Mouse (Mus musculus) embryonic facial prominence, embryonic 11.5 days (tissue): ENCODE results near the gene Rnf43. TPM values are rescaled to one million over a fixed set of nuclear protein-coding genes. Genes with fewer than 3 reads are reported as not detected.

Source experiments
- ATAC-seq: fragments of 200-750 bp; cut with Nextera tagmentation; replicated peaks from 2 replicates; pipeline ENCODE4 v1.8.0; 2017; ENCODE audit warnings: low read depth; ENCODE audit not compliant: insufficient number of reproducible peaks, low FRiP score, low TSS enrichment
- DNase-seq: peaks from one replicate; pipeline ENCODE4 v3.0.0-alpha.2; 2015; ENCODE audit warnings: low spot score
- H3K27ac ChIP-seq: fragments of 300-500 bp; sonication (generic); replicated peaks from 2 replicates; pipeline ENCODE4 v1.5.1; 2014; ENCODE audit warnings: mild to moderate bottlenecking, low read depth, low read length, control low read depth
- H3K27me3 ChIP-seq: fragments of 300-500 bp; sonication (generic); 2 replicates; pipeline ENCODE4 v1.6.1; 2014; ENCODE audit warnings: mild to moderate bottlenecking, low read length, moderate library complexity, mixed read lengths; ENCODE audit not compliant: control insufficient read depth, insufficient read depth
- H3K36me3 ChIP-seq: fragments of 300-500 bp; sonication (generic); replicated peaks from 2 replicates; pipeline ENCODE4 v1.6.1; 2014; ENCODE audit warnings: low read depth, mild to moderate bottlenecking, low read length, moderate library complexity, mixed read lengths; ENCODE audit not compliant: control insufficient read depth, insufficient read depth
- H3K4me1 ChIP-seq: fragments of 300-500 bp; sonication (generic); 2 replicates; pipeline ENCODE4 v1.6.1; 2014; ENCODE audit warnings: low read length, mixed read lengths; ENCODE audit not compliant: control insufficient read depth, insufficient read depth
- H3K4me2 ChIP-seq: fragments of 300-500 bp; sonication (generic); 2 replicates; pipeline ENCODE4 v1.6.1; 2014; ENCODE audit warnings: low read depth, mild to moderate bottlenecking, control low read depth, low read length, moderate library complexity
- H3K4me3 ChIP-seq: fragments of 300-500 bp; sonication (generic); 2 replicates; pipeline ENCODE4 v1.5.1; 2014; ENCODE audit warnings: low read depth, low read length, control low read depth
- H3K9ac ChIP-seq: fragments of 300-500 bp; sonication (generic); replicated peaks from 2 replicates; pipeline ENCODE4 v1.6.1; 2014; ENCODE audit warnings: mild to moderate bottlenecking, control low read depth, low read length
- H3K9me3 ChIP-seq: fragments of 300-500 bp; sonication (generic); replicated peaks from 2 replicates; pipeline ENCODE4 v1.6.1; 2016; ENCODE audit warnings: mild to moderate bottlenecking, low read length, inconsistent platforms, mixed read lengths; ENCODE audit not compliant: control insufficient read depth
- WGBS: fragments of 180-500 bp; shearing (Covaris S2); extraction: QIAGEN DNeasy Blood & Tissue Kit; methylation state at CpG from one replicate; pipeline ENCODE4 v1.1.7; 2014; 5-methylcytosine and 5-hydroxymethylcytosine counted together
- polyA plus RNA-seq: library from polyadenylated mRNA; unstranded; fragments of >200 nt; fragmentation: Nextera tagmentation; extraction: Ambion mirVana; gene quantifications from 2 replicates; pipeline ENCODE4 v1.2.1, GENCODE M21; 2014

The Rnf43 gene
- polyA plus RNA-seq, 1 experiment from 2014 or later, result 2.0 TPM

DNA sequence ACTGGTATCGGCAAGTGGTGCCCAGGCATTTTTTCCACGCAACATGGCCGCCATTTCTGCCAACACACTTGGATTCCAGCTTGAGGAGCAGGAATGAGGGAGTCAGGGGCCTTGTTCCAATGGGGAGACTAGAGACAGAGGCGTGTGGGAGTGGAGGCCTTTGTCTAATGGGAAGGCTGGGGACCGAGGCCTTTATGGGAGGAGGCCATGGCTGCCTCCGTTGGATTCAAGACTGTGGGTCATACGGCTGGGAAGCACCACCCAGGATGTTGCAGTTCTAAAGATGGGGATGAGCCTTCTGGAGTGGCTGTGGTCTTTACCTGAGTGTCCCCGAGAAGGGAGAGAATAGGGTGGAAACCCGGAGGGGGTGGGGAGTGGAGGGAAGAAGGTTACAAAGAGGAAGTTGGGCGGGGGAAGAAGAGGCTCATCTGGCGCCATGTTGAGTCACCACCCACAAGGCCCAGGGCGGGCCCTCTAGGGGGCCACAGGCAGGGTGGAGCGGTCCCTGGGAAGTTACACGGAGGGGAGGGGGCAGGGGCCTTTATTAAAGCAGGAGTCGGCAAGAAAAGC, 93.8 kb downstream of the Rnf43 start:
- Histone ChIP-seq H3K27me3 (peaks cover 15% of the 10 kb centered on the region), H3K4me1 (no peaks in the 10 kb centered on the region), H3K4me3 (0 out of 2 replicates have a peak overlapping the region, but pooled peaks have one; percentile 6), H3K9ac (no peak overlapping the region), H3K27ac (no peak overlapping the region), H3K36me3 (no peaks in the 10 kb centered on the region), H3K4me2 (no peak overlapping the region), H3K9me3 (no peaks in the 10 kb centered on the region)
- no peak for ATAC-seq
- DNase-seq, result no peak
- WGBS, result 91% methylated on average over 15 of the region's 15 CpGs

DNA sequence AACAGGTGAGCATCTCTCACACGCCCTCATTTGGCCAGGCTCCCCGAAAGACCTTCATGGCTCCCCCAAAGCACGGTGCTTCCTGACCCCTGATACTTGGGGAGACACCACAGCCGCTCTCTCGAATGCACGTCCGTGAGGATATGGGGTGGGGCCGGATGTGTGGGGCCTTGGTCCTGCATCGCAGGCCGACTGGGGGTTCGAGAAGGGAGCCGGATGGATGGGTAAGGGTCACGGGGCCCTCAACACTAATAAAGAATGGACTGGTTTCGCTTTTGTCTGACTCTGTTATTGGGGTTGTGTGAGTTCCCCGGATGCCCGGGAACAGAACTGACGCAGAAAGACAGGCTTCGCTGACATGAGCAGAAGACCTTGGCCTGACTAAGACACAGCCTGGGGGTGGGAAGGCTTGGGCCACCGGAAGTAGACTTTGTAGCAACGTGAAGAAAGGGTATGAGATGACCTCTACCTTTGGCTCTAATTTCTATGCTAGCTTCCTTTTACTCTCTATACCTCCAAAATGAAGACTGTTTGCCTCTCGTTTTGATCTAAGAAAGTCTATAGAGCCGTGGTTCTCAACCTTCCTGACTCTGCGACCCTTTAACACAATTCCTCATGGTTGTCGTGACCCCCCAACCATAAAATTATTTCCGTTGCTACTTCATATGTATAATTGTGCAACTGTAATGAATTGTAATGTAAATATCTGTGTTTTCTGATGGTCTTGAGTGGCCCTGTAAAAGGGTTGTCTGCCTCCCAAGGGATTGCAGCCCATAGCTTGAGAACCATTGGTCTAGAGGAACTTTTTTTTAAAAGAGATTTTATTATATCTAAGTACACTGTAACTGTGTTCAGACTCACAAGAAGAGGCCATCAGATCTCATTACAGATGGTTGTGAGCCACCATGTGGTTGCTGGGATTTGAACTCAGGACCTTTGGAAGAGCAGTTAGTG, 94.8 kb downstream of the Rnf43 start:
- Histone ChIP-seq H3K9me3 (no peaks in the 10 kb centered on the region), H3K36me3 (no peaks in the 10 kb centered on the region), H3K4me2 (no peak overlapping the region), H3K9ac (no peak overlapping the region), H3K27me3 (peaks cover 25% of the 10 kb centered on the region), H3K27ac (no peak overlapping the region), H3K4me3 (no peak overlapping the region), H3K4me1 (no peaks in the 10 kb centered on the region)
- no peak for ATAC-seq
- 89% methylated on average over 25 of the region's 25 CpGs for WGBS
- DNase-seq, result no peak

GRCm38 (mm10) chr11:87758161-87758911, 95.8 kb downstream of the Rnf43 start:
- no peak for ATAC-seq
- Histone ChIP-seq H3K4me2 (no peak overlapping the region), H3K4me1 (no peaks in the 10 kb centered on the region), H3K27me3 (peaks cover 35% of the 10 kb centered on the region), H3K9ac (no peak overlapping the region), H3K36me3 (no peaks in the 10 kb centered on the region), H3K4me3 (no peak overlapping the region), H3K9me3 (no peaks in the 10 kb centered on the region), H3K27ac (no peak overlapping the region)
- 85% methylated on average over 7 of the region's 7 CpGs for WGBS
- no peak for DNase-seq

GRCm38 (mm10) chr11:87758957-87759608, 96.6 kb downstream of the Rnf43 start:
- Histone ChIP-seq H3K27me3 (peaks cover 42% of the 10 kb centered on the region), H3K9ac (no peak overlapping the region), H3K4me2 (no peak overlapping the region), H3K4me3 (no peak overlapping the region), H3K9me3 (no peaks in the 10 kb centered on the region), H3K36me3 (no peaks in the 10 kb centered on the region), H3K4me1 (peaks cover 2% of the 10 kb centered on the region; the same call in 1 of the 2 replicates), H3K27ac (no peak overlapping the region)
- DNase-seq (no peak), ATAC-seq (no peak)
- 69% methylated on average over 4 of the region's 4 CpGs for WGBS

DNA sequence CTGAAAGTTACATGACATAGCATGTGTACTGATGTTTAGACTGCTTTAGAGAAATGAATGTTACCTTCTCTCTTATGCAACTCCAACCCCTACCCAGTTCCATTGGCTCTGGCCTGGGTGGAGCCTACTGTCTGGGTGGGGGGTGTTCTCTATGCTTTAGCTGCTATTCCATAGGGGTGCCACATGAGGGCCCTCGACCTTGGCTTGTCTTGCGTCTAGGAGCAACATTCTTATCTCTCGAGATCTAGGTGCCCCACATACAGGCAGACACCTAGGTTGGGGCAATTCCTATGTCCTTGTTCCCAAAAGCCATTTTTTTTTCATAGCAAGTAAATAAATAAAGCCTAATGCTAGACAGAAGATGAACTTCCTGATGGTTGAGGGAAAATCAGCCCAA, 97.1 kb downstream of the Rnf43 start:
- no peaks in the 10 kb centered on the region for H3K36me3 ChIP-seq
- H3K9me3 ChIP-seq, result no peaks in the 10 kb centered on the region
- no peak for ATAC-seq
- H3K4me2 ChIP-seq, result no peak overlapping the region
- H3K27ac ChIP-seq, result no peak overlapping the region
- WGBS, result 2% methylated on average over 3 of the region's 3 CpGs
- DNase-seq, result no peak
- no peak overlapping the region for H3K9ac ChIP-seq
- H3K27me3 ChIP-seq, result peaks cover 47% of the 10 kb centered on the region
- no peak overlapping the region for H3K4me3 ChIP-seq
- H3K4me1 ChIP-seq, result peaks cover 2% of the 10 kb centered on the region

DNA sequence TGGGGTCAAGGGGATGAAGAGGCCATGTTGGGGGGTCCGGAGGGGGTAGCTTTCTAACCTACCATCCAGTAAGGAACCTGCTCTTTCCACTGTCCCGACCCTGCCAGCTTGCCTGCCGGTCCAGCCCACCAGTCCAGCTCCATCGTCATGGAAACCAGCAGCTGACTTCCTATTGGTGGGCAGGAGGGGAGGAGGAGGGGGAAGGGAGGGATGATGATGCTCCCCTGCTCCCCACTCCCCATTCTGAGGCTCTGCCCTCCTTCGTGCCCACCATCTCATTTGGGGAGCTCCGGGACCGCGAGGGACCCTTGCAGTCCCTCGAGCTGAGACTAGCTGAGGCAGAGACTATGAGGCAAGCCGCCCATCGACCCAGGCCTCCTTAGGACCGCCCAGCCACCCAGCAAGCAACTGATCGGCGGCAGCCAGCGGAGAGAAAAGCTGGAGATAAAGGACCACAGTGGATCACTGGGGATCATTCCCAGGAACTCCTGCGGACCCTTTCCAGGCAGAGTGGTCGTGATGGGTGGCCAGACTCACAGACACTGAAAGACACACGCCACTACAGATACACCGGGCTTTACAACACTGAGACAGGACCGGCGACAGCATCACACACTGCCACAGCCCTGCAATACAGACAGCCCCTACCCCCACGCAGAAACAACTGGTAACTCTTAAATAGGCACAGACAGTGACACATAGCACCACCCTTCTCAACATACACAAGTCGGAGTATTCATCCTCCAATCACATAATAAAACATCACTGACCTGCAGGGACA, 98.0 kb downstream of the Rnf43 start, which contains the start of gene Tspoap1:
Tspoap1 (plus strand) TSS at position 241 of the 781 bp plus-strand sequence.
- Histone ChIP-seq H3K27ac (no peak within 1 kb of the TSS), H3K9me3 (no peaks in the 10 kb centered on the region), H3K9ac (peak within 1 kb of the TSS; percentile 18; the same call in 1 of the 2 replicates), H3K4me3 (peak within 1 kb of the TSS; percentile 13), H3K4me2 (peak within 1 kb of the TSS; percentile 27), H3K36me3 (no peaks in the 10 kb centered on the region), H3K4me1 (peaks cover 2% of the 10 kb centered on the region), H3K27me3 (peaks cover 56% of the 10 kb centered on the region)
- WGBS, result 9% methylated on average over 23 of the region's 23 CpGs
- ATAC-seq, result 0 out of 2 replicates have a peak, but pooled peaks have one; percentile 20
- DNase-seq, result peak; percentile 60

DNA sequence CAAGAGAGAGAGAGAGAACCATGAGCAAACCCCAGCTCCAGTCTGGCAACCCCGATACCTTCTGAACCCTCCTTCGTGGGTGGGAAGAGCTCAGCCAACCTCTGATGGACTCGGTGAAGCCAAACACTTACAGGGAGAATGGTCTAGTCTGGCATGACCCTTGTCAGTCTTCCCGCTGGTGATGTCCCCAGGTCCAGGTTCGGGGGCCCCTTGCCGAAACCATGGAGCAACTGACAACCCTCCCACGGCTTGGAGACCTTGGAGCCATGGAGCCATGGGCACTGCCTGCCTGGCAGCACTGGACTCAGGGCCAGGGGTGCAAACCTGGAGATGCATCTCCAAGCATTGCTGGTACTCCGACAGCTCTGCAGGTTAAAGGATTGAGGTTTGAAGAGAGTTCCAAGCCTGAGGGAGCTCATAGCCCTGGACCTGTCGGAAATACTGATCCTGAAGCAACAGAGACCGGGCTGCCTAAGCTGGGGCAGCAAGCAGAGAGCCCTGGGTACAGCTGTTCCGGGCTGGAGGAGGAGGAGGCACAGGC, 98.7 kb downstream of the Rnf43 start:
- H3K27me3 ChIP-seq, result peaks cover 61% of the 10 kb centered on the region
- no peak overlapping the region for H3K9ac ChIP-seq
- no peak overlapping the region for H3K27ac ChIP-seq
- ATAC-seq (no peak), DNase-seq (no peak)
- no peaks in the 10 kb centered on the region for H3K9me3 ChIP-seq
- H3K4me3 ChIP-seq, result no peak overlapping the region
- WGBS, result 62% methylated on average over 11 of the region's 11 CpGs
- H3K4me1 ChIP-seq, result peaks cover 2% of the 10 kb centered on the region
- H3K4me2 ChIP-seq, result no peak overlapping the region
- H3K36me3 ChIP-seq, result no peaks in the 10 kb centered on the region
